Mouse (Mus musculus) midbrain, embryonic 12.5 days (tissue): ENCODE results near the gene Smu1. TPM values are rescaled to one million over a fixed set of nuclear protein-coding genes. Genes with fewer than 3 reads are reported as not detected.
"Not testable (repeated sequence)": the region's sequence is repeated elsewhere in the genome, so short reads cannot be mapped to it uniquely, and the experiment has no call there.

Source experiments
- ATAC-seq: fragments of 200-750 bp; cut with Nextera tagmentation; 2 replicates; pipeline ENCODE4 v1.8.0; 2017; ENCODE audit warnings: low read depth, moderate TSS enrichment, moderate library complexity; ENCODE audit not compliant: low FRiP score
- H3K27ac ChIP-seq: fragments of 300-500 bp; sonication (generic); replicated peaks from 2 replicates; pipeline ENCODE4 v1.5.1; 2016; ENCODE audit warnings: mild to moderate bottlenecking
- H3K27me3 ChIP-seq: fragments of 300-500 bp; sonication (generic); 2 replicates; pipeline ENCODE4 v1.6.1; 2016; ENCODE audit warnings: mild to moderate bottlenecking
- H3K36me3 ChIP-seq: fragments of 300-500 bp; sonication (generic); 2 replicates; pipeline ENCODE4 v1.6.1; 2016
- H3K4me1 ChIP-seq: fragments of 300-500 bp; sonication (generic); 2 replicates; pipeline ENCODE4 v1.6.1; 2016
- H3K4me2 ChIP-seq: fragments of 300-500 bp; sonication (generic); replicated peaks from 2 replicates; pipeline ENCODE4 v1.6.1; 2016; ENCODE audit warnings: mild to moderate bottlenecking, moderate library complexity
- H3K4me3 ChIP-seq: fragments of 300-500 bp; sonication (generic); 2 replicates; pipeline ENCODE4 v1.5.1; 2016; ENCODE audit warnings: mild to moderate bottlenecking
- H3K9ac ChIP-seq: fragments of 300-500 bp; sonication (generic); replicated peaks from 2 replicates; pipeline ENCODE4 v1.6.1; 2016; ENCODE audit warnings: mild to moderate bottlenecking, moderate library complexity
- H3K9me3 ChIP-seq: fragments of 300-500 bp; sonication (generic); 2 replicates; pipeline ENCODE4 v1.6.1; 2016; ENCODE audit warnings: mild to moderate bottlenecking
- WGBS: fragments of 180-500 bp; shearing (Covaris S2); methylation state at CpG from one replicate; pipeline ENCODE4 v1.1.7; 2016; 5-methylcytosine and 5-hydroxymethylcytosine counted together
- polyA plus RNA-seq: library from polyadenylated mRNA; unstranded; fragments of >200 nt; fragmentation: Nextera tagmentation; extraction: Ambion mirVana; gene quantifications from 2 replicates; pipeline ENCODE4 v1.2.1, GENCODE M21; 2016

Gene Smu1
- 149 and 154 TPM in 2 replicates for polyA plus RNA-seq

DNA sequence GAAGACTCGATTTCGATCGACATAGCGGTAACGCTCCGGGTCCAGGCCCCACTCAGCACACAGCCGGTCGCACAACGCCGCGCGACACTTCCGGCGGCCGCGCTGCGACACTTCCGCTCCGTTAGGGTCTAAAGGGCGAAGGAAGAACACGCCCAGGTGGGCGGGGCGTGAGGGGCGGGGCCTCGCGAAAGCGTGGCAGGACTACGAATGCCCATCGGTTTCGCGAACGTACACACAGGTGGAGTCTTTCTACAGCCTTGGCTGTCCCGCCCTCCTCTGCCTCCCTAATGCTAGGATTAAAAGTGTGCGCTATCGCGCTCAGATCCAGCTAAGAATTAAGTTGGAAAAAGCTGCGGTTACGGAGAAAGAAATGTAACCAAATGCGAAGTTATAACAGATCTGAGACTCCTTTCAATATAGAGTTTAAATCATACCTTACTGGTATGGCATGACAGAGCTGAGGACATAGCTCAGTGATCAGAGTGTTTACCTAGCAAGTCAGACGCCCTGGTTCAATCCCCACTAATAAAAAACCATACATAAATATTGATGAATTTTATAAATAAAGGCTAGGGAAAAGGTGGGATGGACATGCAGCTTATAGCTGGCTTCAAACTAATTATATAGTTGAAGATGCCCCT, at the start of gene Smu1:
Gene Smu1 (minus strand): TSS at position 144 of the 641 bp plus-strand sequence.
- peaks cover 3% of the 10 kb centered on the region; the same call in 1 of the 2 replicates for H3K27me3 ChIP-seq
- H3K9ac ChIP-seq = peak within 1 kb of the TSS; percentile 86
- H3K9me3 ChIP-seq = no peaks in the 10 kb centered on the region
- peaks cover 29% of the 10 kb centered on the region for H3K36me3 ChIP-seq
- peak within 1 kb of the TSS; percentile 99 for H3K4me3 ChIP-seq
- H3K27ac ChIP-seq = peak within 1 kb of the TSS; percentile 49; the same call in 1 of the 2 replicates
- H3K4me2 ChIP-seq = peak within 1 kb of the TSS; percentile 89
- ATAC-seq = peak; percentile 99
- peaks cover 7% of the 10 kb centered on the region for H3K4me1 ChIP-seq
- under 1% methylated on average over 40 of the region's 40 CpGs for WGBS

DNA sequence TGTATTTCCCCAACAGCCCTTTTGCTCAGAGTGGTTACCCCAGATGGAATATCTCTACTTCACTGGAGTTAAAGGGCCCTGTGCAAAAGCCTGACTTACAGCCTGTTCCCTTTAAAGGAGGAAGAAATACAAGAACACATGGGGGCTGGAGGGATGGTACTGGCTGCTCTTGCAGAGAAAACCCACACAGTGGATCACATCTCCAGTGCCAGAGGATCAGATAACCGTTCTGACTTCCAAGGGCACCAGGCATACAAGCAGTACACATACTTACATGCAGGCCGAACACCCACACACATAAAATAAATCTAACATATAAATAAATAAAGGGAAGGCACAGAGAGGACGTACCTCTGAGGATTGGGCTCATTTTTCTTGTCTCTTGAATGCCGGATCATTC, 49.7 kb upstream of the Smu1 start:
- no peaks in the 10 kb centered on the region for H3K9me3 ChIP-seq
- peaks cover 30% of the 10 kb centered on the region for H3K36me3 ChIP-seq
- H3K4me3 ChIP-seq = no peak overlapping the region
- no peaks in the 10 kb centered on the region for H3K27me3 ChIP-seq
- 95% methylated on average over 4 of the region's 4 CpGs for WGBS
- H3K27ac ChIP-seq = no peak overlapping the region
- no peak overlapping the region for H3K4me2 ChIP-seq
- no peak overlapping the region for H3K9ac ChIP-seq
- no peaks in the 10 kb centered on the region for H3K4me1 ChIP-seq
- ATAC-seq = no peak

DNA sequence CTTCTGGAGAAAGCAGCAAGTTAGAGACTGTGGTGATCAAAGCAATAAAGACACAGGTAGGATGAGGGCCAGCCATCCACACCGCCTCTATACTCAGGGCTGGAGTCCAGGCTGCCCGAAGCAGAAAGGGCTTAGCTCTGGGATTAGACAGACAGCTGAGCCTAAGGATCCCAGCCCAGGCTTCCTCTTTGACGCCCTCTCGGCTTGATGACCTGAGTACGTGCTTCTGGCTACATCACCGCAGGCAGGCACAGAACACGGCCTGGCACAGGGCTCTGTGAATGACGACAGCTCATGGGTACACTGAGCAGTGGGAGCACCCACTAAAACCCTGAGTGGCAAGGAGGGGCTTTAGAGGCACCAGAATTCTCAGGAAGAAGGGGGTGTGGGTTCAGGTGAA, 47.7 kb upstream of the Smu1 start:
- Histone ChIP-seq H3K4me3 (no peak overlapping the region), H3K4me2 (no peak overlapping the region), H3K9me3 (no peaks in the 10 kb centered on the region), H3K27ac (no peak overlapping the region), H3K27me3 (no peaks in the 10 kb centered on the region), H3K36me3 (peaks cover 23% of the 10 kb centered on the region), H3K9ac (no peak overlapping the region), H3K4me1 (no peaks in the 10 kb centered on the region)
- WGBS = 86% methylated on average over 8 of the region's 8 CpGs
- ATAC-seq = no peak

DNA sequence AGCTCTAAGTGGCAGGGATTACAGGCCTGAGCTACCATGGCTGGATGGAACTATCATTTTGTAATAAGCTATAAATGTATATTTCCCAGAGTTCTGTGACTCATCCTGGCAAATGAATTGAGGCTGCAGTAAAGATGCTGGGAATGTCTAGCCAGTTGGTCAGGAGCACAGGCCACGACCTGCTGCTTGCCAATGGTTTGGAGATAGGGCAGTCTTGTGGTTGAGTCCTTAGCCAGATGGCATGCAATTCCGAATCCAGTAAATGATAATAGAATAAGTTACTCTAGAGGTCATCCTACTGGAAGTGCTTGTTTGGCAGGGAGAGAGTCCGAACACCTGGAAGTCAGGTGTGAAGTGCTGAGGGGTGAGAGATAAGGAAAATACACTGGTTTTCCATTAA, 45.1 kb upstream of the Smu1 start:
- Histone ChIP-seq H3K4me1 (no peaks in the 10 kb centered on the region), H3K36me3 (peaks cover 23% of the 10 kb centered on the region), H3K9me3 (no peaks in the 10 kb centered on the region), H3K27ac (no peak overlapping the region), H3K9ac (no peak overlapping the region), H3K27me3 (no peaks in the 10 kb centered on the region), H3K4me3 (no peak overlapping the region), H3K4me2 (no peak overlapping the region)
- ATAC-seq = no peak
- 94% methylated on average over 3 of the region's 3 CpGs for WGBS

DNA sequence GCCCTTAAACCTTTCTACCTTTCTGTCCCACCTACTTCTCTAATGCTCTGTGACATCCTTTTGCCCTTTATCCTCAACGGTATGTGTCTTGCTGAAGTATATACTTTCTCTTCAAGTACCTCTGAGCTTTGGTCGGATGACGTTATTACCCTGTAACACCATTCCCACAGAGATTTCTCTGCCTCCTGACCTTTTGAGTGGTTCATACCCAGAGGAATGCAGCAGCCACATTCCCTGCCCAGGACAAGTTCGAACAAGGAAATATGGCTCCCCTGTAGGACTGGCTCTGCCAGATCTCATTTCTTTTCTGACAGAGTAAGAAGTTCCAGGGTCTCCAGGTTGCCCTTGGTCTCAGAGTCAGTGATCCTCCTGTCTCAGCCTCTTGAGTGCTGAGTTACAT, 44.2 kb upstream of the Smu1 start:
- H3K9ac ChIP-seq = no peak overlapping the region
- no peak for ATAC-seq
- no peaks in the 10 kb centered on the region for H3K9me3 ChIP-seq
- H3K4me2 ChIP-seq = no peak overlapping the region
- H3K4me3 ChIP-seq = no peak overlapping the region
- no peaks in the 10 kb centered on the region for H3K4me1 ChIP-seq
- peaks cover 17% of the 10 kb centered on the region for H3K36me3 ChIP-seq
- WGBS = 86% methylated on average over 4 of the region's 4 CpGs
- no peaks in the 10 kb centered on the region for H3K27me3 ChIP-seq
- no peak overlapping the region for H3K27ac ChIP-seq

DNA sequence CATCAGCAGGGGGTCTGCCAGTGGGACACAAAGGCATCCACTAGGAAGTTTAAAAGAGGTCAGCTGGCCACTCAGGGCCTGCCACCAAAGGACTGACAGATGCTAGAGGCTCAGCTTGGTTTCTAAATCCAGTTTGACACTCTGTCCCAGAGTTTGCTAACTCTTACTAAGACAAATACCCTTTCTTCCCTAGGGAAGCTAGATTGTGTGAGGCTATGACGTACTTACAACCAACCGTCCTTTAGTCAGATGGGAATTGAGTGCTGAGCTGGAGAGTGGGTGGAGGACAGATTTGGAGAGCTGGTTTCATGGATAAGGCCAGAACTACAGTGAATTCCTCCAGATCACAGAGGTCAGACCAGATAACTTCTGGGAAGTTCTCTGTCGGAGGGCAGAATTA, 43.1 kb upstream of the Smu1 start:
- Histone ChIP-seq H3K4me2 (no peak overlapping the region), H3K9me3 (no peaks in the 10 kb centered on the region), H3K36me3 (0 out of 2 replicates have a peak, but pooled peaks cover 9% of the 10 kb centered on the region), H3K4me3 (no peak overlapping the region), H3K27me3 (no peaks in the 10 kb centered on the region), H3K9ac (no peak overlapping the region), H3K27ac (no peak overlapping the region), H3K4me1 (no peaks in the 10 kb centered on the region)
- ATAC-seq = no peak
- 83% methylated on average over 3 of the region's 3 CpGs for WGBS

DNA sequence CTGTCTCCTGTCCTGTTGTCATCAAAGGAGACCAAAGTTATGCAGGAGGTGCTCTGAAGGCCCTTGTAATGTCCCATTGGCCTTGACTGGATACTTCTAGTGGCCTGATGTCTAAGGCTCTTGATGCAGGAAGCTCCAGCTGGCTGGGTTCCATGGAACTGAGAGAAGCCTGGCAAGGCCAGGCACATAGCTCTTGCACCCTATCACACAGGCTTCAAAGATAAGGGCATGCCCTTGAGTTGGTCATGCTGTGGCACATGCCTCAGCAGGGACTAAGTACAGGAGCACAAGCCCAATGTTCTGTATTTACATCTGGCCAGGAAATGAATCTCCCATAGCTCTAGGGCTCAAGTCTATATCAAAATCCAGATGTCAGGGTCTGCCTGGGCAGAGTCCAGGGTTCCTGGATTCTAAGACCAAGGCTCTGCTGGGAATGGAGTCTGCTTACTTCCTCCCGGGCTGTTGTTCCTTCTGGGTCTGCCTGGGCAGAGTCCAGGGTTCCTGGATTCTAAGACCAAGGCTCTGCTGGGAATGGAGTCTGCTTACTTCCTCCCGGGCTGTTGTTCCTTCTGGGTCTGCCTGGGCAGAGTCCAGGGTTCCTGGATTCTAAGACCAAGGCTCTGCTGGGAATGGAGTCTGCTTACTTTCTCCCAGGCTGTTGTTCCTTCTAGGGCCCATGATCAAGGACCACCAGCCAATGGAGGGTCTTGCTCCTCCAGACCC, 41.3 kb upstream of the Smu1 start:
- WGBS = 64% methylated on average over 2 of the region's 2 CpGs
- not testable (repeated sequence) for ATAC-seq, H3K4me3 ChIP-seq, H3K27ac ChIP-seq, H3K4me1 ChIP-seq, H3K9ac ChIP-seq, H3K4me2 ChIP-seq, H3K27me3 ChIP-seq, H3K9me3 ChIP-seq, H3K36me3 ChIP-seq

DNA sequence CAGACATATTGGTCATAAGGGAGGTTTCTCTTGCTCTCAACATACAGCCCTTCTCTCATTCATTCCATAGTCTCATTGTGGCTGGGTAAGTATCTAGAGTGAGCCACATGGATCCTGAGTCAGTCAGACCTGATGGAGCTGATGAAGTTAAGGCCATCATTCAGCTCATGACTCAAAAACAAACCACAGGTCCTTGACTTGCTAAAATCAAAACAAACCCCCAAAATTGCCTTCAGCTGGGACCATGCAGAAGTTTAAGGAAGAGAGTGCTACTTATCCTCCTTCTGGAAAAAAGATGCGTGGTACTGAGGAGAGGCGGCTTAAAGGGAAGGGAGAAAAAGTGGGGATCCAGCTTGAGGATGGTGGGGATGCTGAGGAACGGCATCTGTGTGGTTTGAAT, 38.0 kb upstream of the Smu1 start:
- Histone ChIP-seq H3K4me2 (no peak overlapping the region), H3K9ac (no peak overlapping the region), H3K4me3 (no peak overlapping the region), H3K4me1 (no peaks in the 10 kb centered on the region), H3K9me3 (no peaks in the 10 kb centered on the region), H3K27ac (no peak overlapping the region), H3K27me3 (no peaks in the 10 kb centered on the region), H3K36me3 (no peaks in the 10 kb centered on the region)
- no peak for ATAC-seq
- WGBS = 87% methylated on average over 3 of the region's 3 CpGs

DNA sequence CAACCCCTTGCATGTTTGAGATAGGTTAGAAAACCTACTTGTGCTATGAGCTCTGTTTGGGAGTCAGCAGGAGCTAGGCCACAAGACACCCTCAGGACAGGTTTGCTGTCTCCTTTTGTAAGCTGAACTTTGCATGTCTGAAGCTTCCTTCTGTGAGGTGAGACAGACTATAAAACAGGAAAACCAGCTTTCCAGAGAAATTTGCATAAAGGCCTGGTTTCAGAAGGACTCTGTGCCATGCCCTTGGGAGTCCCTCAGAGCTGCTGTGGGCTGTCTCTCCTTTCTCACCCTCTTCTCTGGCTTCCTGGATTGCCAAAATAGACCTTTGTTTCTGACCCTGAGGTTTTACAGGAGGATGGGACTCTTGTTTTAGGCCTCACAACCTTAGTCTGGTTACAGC, 36.6 kb upstream of the Smu1 start:
- no peak for ATAC-seq
- Histone ChIP-seq H3K9ac (no peak overlapping the region), H3K36me3 (no peaks in the 10 kb centered on the region), H3K27ac (no peak overlapping the region), H3K9me3 (no peaks in the 10 kb centered on the region), H3K4me1 (no peaks in the 10 kb centered on the region), H3K4me3 (no peak overlapping the region), H3K27me3 (no peaks in the 10 kb centered on the region), H3K4me2 (no peak overlapping the region)

DNA sequence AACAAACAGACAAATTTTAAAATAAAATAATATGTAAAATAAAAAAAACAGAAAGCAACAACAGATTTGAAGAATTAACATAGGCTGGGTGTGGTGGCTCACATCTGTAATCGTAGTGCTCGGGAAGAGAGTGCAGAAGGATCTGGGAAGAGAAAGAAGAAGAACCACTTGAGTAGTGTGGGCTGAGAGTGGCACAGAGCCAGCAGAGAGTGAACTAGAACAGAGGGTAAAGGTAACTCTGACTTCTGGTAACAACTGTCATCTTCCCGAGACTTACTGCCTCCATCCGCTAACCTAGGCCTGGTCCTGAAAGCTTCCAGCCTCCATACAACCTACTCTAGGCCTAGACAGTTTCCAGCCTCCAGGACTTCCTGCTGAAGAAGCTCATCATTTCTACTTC, 33.5 kb upstream of the Smu1 start:
- Histone ChIP-seq H3K9ac (no peak overlapping the region), H3K27me3 (no peaks in the 10 kb centered on the region), H3K4me2 (no peak overlapping the region), H3K36me3 (no peaks in the 10 kb centered on the region), H3K9me3 (no peaks in the 10 kb centered on the region), H3K4me3 (no peak overlapping the region), H3K4me1 (no peaks in the 10 kb centered on the region), H3K27ac (no peak overlapping the region)
- ATAC-seq = no peak
- WGBS = 97% methylated on average over 4 of the region's 4 CpGs

DNA sequence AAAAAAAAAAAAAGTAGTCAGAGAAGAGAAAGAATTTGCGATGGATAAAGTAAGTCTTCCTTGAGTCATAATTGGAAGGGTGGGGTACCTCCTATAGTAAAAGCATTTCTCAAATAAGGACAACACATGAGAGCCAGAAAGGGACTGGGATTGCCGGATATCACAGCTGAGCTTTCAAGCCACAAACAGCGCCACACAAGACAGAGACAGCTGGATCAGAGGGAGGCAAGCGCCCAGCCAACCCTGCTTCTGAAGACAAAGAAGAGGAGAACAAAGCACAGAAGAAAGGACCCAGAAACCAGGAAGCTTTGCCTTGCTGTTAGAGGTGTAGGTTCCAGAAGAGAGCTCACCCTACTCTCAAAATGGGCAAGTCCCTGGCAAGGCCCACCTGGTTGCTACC, 28.9 kb upstream of the Smu1 start:
- H3K9ac ChIP-seq = no peak overlapping the region
- H3K27ac ChIP-seq = no peak overlapping the region

DNA sequence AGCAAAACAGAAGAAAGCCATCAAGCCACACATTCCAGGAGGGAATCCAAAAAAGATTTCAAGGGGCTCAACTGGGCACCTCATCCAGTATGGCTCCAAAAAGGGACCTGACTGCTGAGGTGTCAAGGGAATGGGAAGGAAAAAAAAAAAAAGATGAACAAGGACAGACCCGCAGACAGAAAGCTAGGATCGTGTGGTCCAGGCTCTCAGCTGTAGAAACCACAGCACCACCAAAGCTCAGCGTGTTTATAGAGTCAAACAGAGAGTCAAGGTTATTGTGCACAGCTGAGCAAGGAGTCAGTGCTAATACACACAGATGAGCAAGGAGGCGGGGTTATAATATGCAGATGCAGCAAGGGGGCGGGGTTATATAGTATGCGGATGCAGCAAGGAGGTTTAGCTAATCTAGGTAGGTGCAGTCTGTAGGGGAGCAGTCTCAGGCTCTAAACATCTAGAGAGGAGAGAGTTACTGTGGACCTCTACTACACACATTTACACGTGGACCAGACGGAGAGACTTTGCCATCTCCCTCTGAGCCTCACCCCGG, 28.0 kb upstream of the Smu1 start:
- Histone ChIP-seq H3K36me3 (no peaks in the 10 kb centered on the region), H3K9ac (no peak overlapping the region), H3K4me2 (no peak overlapping the region), H3K27me3 (no peaks in the 10 kb centered on the region), H3K27ac (no peak overlapping the region), H3K4me1 (no peaks in the 10 kb centered on the region), H3K9me3 (no peaks in the 10 kb centered on the region), H3K4me3 (no peak overlapping the region)
- ATAC-seq = no peak
- WGBS = 74% methylated on average over 9 of the region's 9 CpGs

More for the DNA sequence above, 28.9 kb upstream of the Smu1 start:
- Histone ChIP-seq H3K27me3 (no peaks in the 10 kb centered on the region), H3K4me2 (no peak overlapping the region), H3K4me1 (no peaks in the 10 kb centered on the region), H3K36me3 (no peaks in the 10 kb centered on the region), H3K9me3 (no peaks in the 10 kb centered on the region), H3K4me3 (no peak overlapping the region)
- WGBS = 68% methylated on average over 4 of the region's 4 CpGs
- no peak for ATAC-seq
